Mouse (Mus musculus) myocyte (in vitro differentiated cells): Measurements from ENCODE around the gene Ssbp3.

Source experiments
- CEBPB ChIP-seq: IDR thresholded peaks from 2 replicates; pipeline ENCODE4 v1.6.1; 2011; ENCODE audit warnings: mild to moderate bottlenecking, moderate library complexity; ENCODE audit not compliant: poor library complexity, insufficient read depth, severe bottlenecking
- E2F4 ChIP-seq: IDR thresholded peaks from one replicate; pipeline ENCODE4 v1.6.1; 2011; ENCODE audit warnings: mild to moderate bottlenecking, control low read depth, moderate library complexity; ENCODE audit not compliant: insufficient read depth
- MYOD1 ChIP-seq, 3 experiments: IDR thresholded peaks; one replicate each; pipeline ENCODE4 v1.6.1; 2011; ENCODE audit warnings: control low read depth in 2 of 3, low read depth in 2 of 3, mild to moderate bottlenecking in 2 of 3, moderate library complexity in 1 of 3; ENCODE audit not compliant: insufficient read length in 2 of 3, control insufficient read depth in 1 of 3
- POLR2A ChIP-seq: IDR thresholded peaks from one replicate; pipeline ENCODE4 v1.6.1; 2011; ENCODE audit warnings: low read depth, mild to moderate bottlenecking, control low read depth, moderate library complexity; ENCODE audit not compliant: insufficient read length
- SRF ChIP-seq: IDR thresholded peaks from one replicate; pipeline ENCODE4 v1.6.1; 2011; ENCODE audit warnings: low read depth; ENCODE audit not compliant: control insufficient read depth, insufficient read length

- TF ChIP-seq POLR2A (no peak), CEBPB (no peak), E2F4 (no peak), SRF (no peak), MYOD1 (IDR thresholded peaks at IDR 0.05; ENCODE audit: control insufficient read depth in 1 of 3, insufficient read length in 2 of 3, low read depth in 2 of 3) (no peak)
Measured at GRCm38 (mm10) chr4:107061560-107061959, 151.1 kb downstream of the Ssbp3 start.
